Mouse (Mus musculus) limb, embryonic 13.5 days (tissue): ENCODE data around the gene Cyba. TPM values are rescaled to one million over a fixed set of nuclear protein-coding genes. Genes with fewer than 3 reads are reported as not detected.

ENCODE experiments used
- ATAC-seq: fragments of 200-750 bp; cut with Nextera tagmentation; 2 replicates; pipeline ENCODE4 v1.8.0; 2017; ENCODE audit warnings: low read depth, moderate number of reproducible peaks, moderate TSS enrichment; ENCODE audit not compliant: low FRiP score
- H3K27ac ChIP-seq: fragments of 300-500 bp; sonication (generic); 2 replicates; pipeline ENCODE4 v1.5.1; 2015; ENCODE audit warnings: inconsistent platforms, mild to moderate bottlenecking, moderate library complexity
- H3K27me3 ChIP-seq: fragments of 300-500 bp; sonication (generic); 2 replicates; pipeline ENCODE4 v1.6.1; 2015; ENCODE audit warnings: mild to moderate bottlenecking, inconsistent platforms
- H3K36me3 ChIP-seq: fragments of 300-500 bp; sonication (generic); 2 replicates; pipeline ENCODE4 v1.6.1; 2015; ENCODE audit warnings: inconsistent platforms, mild to moderate bottlenecking, moderate library complexity
- H3K4me1 ChIP-seq: fragments of 300-500 bp; sonication (generic); 2 replicates; pipeline ENCODE4 v1.6.1; 2015; ENCODE audit warnings: inconsistent platforms
- H3K4me2 ChIP-seq: fragments of 300-500 bp; sonication (generic); replicated peaks from 2 replicates; pipeline ENCODE4 v1.6.1; 2015; ENCODE audit warnings: inconsistent platforms, mild to moderate bottlenecking, moderate library complexity
- H3K4me3 ChIP-seq: fragments of 300-500 bp; sonication (generic); 2 replicates; pipeline ENCODE4 v1.5.1; 2015; ENCODE audit warnings: moderate library complexity, mild to moderate bottlenecking, inconsistent platforms
- H3K9ac ChIP-seq: fragments of 300-500 bp; sonication (generic); 2 replicates; pipeline ENCODE4 v1.6.1; 2015; ENCODE audit warnings: mild to moderate bottlenecking, inconsistent platforms
- H3K9me3 ChIP-seq: fragments of 300-500 bp; sonication (generic); 2 replicates; pipeline ENCODE4 v1.6.1; 2016; ENCODE audit warnings: inconsistent platforms
- WGBS: fragments of 180-500 bp; shearing (Covaris S2); methylation state at CpG from one replicate; pipeline ENCODE4 v1.1.7; 2015; 5-methylcytosine and 5-hydroxymethylcytosine counted together
- polyA plus RNA-seq: library from polyadenylated mRNA; unstranded; fragments of >200 nt; fragmentation: Nextera tagmentation; extraction: Ambion mirVana; gene quantifications from 2 replicates; pipeline ENCODE4 v1.2.1, GENCODE M21; 2015

Gene Cyba
- polyA plus RNA-seq, 1 experiment from 2014 or later: 144 TPM

DNA sequence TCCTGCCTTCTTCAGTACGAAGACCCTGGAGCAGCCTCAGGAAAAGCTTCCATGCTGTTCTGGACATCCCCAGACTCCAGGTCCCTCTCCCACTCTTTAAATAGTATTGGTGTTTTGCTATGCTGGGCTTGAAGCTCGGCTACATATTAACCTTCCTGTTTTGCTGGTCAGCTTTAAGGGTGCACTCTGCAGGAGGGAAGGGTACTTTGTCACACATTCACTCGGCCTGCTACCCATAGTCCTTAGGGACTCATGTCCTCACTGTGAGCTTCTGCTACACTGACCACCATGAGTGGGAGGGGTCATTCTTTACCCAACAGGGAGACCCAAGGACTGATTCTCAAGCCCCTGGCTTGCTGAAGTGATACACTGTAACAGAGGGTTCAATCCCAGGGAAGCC lies 2.1 kb downstream of the Cyba start:
- Histone ChIP-seq H3K27ac (no peak overlapping the region), H3K9me3 (no peaks in the 10 kb centered on the region), H3K4me1 (peaks cover 22% of the 10 kb centered on the region), H3K9ac (no peak overlapping the region), H3K4me3 (no peak overlapping the region), H3K36me3 (peaks cover 30% of the 10 kb centered on the region), H3K27me3 (no peaks in the 10 kb centered on the region), H3K4me2 (no peak overlapping the region)
- no peak for ATAC-seq
- 79% methylated on average over 3 of the region's 3 CpGs for WGBS

DNA sequence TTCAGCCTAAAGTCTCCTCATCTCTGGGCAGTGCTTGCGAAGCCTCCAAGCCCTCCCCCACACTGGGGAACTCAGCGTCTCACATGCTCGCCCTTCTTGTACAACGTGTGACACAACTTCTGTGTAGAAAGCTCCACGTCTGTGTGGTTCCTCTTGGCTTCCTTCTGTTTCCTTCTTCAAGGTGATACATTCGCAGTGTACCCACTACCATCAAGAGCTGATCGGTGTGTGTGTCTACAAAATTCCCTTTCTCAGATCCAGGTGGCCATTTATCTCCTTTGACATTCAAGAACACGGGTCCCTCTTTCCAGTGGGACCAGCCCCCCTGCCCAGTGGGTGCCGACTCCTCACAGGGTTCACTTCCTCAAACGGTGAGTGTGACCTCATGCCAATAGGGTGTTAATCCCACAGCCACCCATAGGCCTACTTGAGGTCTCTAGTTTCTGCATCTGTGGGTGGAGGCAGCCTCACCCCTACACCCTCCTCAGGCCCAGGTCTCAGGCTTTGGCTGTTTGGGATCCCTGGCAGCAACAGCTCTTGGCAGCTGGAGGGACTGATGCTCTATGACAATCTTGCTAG lies 2.6 kb downstream of the Cyba start:
- Histone ChIP-seq H3K9me3 (no peaks in the 10 kb centered on the region), H3K27me3 (no peaks in the 10 kb centered on the region), H3K36me3 (peaks cover 30% of the 10 kb centered on the region), H3K4me2 (no peak overlapping the region), H3K4me1 (peaks cover 22% of the 10 kb centered on the region), H3K27ac (no peak overlapping the region), H3K4me3 (no peak overlapping the region), H3K9ac (no peak overlapping the region)
- no peak for ATAC-seq
- WGBS: 83% methylated on average over 10 of the region's 10 CpGs

DNA sequence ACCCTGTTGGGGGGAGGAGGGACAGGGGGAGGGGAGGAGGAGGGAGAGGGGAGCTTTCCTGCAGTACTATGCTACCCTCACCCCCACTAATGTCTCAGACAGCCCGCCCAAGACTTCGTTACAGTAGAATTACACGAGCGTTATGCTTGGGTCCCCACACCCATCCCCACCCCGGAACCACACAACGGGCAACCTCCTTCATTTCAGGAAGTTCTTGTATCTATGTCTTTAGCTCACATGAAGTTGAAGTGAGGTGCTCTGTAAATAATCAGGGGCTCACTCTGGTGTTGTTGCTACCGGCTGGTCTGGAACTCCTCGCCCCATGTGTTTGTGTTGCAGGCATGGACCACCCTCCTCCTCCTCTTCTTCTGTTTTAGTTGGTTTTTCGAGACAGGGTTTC lies 4.6 kb downstream of the Cyba start:
- Histone ChIP-seq H3K4me1 (peaks cover 20% of the 10 kb centered on the region), H3K27ac (no peak overlapping the region), H3K9me3 (no peaks in the 10 kb centered on the region), H3K9ac (no peak overlapping the region), H3K27me3 (no peaks in the 10 kb centered on the region), H3K4me2 (no peak overlapping the region), H3K4me3 (no peak overlapping the region), H3K36me3 (peaks cover 21% of the 10 kb centered on the region)
- no peak for ATAC-seq
- 90% methylated on average over 9 of the region's 9 CpGs for WGBS

DNA sequence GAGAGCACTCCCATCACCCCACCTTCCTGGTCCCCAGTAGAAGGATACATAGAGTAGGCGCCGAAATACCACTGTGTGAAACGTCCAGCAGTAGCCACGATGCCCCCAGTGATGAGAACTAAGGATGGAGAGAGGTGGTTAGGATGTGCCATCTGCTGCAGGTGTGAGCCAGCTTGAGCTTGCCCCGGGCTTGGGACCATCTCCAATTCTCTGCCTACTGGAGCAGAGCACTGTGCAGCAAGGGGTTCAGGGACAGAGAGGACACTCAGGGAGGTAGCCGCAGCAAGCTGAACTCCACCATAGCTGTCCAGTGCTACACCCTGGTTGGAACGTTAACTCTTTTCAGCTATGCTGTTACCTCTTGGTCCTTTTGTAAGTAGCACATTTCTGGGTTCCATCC lies 5.1 kb downstream of the Cyba start:
- no peaks in the 10 kb centered on the region for H3K9me3 ChIP-seq
- H3K27me3 ChIP-seq: no peaks in the 10 kb centered on the region
- H3K4me1 ChIP-seq: peaks cover 15% of the 10 kb centered on the region
- no peak overlapping the region for H3K27ac ChIP-seq
- ATAC-seq: no peak
- no peak overlapping the region for H3K4me2 ChIP-seq
- no peak overlapping the region for H3K4me3 ChIP-seq
- 93% methylated on average over 7 of the region's 7 CpGs for WGBS
- H3K36me3 ChIP-seq: peaks cover 21% of the 10 kb centered on the region
- H3K9ac ChIP-seq: no peak overlapping the region

- 72% methylated on average over 9 of the region's 9 CpGs for WGBS
- Histone ChIP-seq H3K4me1 (peaks cover under 1% of the 10 kb centered on the region; the same call in 1 of the 2 replicates), H3K27me3 (no peaks in the 10 kb centered on the region), H3K36me3 (peaks cover 21% of the 10 kb centered on the region), H3K4me3 (no peak overlapping the region), H3K9me3 (no peaks in the 10 kb centered on the region), H3K9ac (no peak overlapping the region), H3K4me2 (no peak overlapping the region), H3K27ac (no peak overlapping the region)
- no peak for ATAC-seq
These were observed 6.6 kb downstream of the Cyba start for GRCm38 (mm10) chr8:122426145-122426544.

DNA sequence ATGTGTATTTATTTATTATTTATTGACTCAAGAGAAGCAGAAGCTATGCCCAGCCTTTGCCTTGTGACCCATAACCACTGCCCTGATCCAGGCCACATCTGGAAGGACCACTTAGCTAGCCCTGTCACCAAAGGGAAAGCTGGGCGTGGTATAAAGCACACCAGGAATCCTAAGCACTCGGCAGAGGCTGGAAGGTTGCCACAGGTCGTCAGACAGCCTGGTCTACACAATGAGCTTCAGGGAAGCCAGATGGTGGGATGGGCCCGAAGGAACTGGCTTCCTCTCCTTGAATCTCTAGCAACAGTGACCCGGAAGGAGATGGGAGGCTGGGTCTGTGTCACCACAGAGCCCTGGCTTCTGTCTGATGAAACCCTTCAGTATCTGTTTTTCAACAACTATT lies 9.1 kb downstream of the Cyba start:
- no peaks in the 10 kb centered on the region for H3K9me3 ChIP-seq
- no peak for ATAC-seq
- no peak overlapping the region for H3K9ac ChIP-seq
- peaks cover 29% of the 10 kb centered on the region for H3K36me3 ChIP-seq
- WGBS: 42% methylated on average over 5 of the region's 5 CpGs
- H3K27me3 ChIP-seq: no peaks in the 10 kb centered on the region
- no peak overlapping the region for H3K4me3 ChIP-seq
- no peak overlapping the region for H3K27ac ChIP-seq
- no peak overlapping the region for H3K4me2 ChIP-seq
- H3K4me1 ChIP-seq: no peaks in the 10 kb centered on the region

- no peak overlapping the region for H3K4me3 ChIP-seq
- H3K9ac ChIP-seq: no peak overlapping the region
- H3K4me2 ChIP-seq: no peak overlapping the region
- no peaks in the 10 kb centered on the region for H3K4me1 ChIP-seq
- H3K27me3 ChIP-seq: no peaks in the 10 kb centered on the region
- ATAC-seq: no peak
- H3K36me3 ChIP-seq: peaks cover 34% of the 10 kb centered on the region
- WGBS: 85% methylated on average over 24 of the region's 24 CpGs
- no peak overlapping the region for H3K27ac ChIP-seq
- H3K9me3 ChIP-seq: no peaks in the 10 kb centered on the region
These were observed 9.5 kb downstream of the Cyba start for GRCm38 (mm10) chr8:122423217-122423616.

- no peak within 1 kb of the TSS for H3K9ac ChIP-seq
- no peaks in the 10 kb centered on the region for H3K9me3 ChIP-seq
- 80% methylated on average over 14 of the region's 14 CpGs for WGBS
- no peaks in the 10 kb centered on the region for H3K27me3 ChIP-seq
- H3K4me2 ChIP-seq: no peak within 1 kb of the TSS
- H3K4me3 ChIP-seq: no peak within 1 kb of the TSS
- no peak within 1 kb of the TSS for H3K27ac ChIP-seq
- no peaks in the 10 kb centered on the region for H3K4me1 ChIP-seq
- ATAC-seq: no peak
- peaks cover 49% of the 10 kb centered on the region for H3K36me3 ChIP-seq
These were observed 11.2 kb downstream of the Cyba start, which contains the start of gene Il17c for GRCm38 (mm10) chr8:122421376-122422070. Il17c (plus strand) TSS chr8:122422020.

GRCm38 (mm10) chr8:122419881-122420555 lies 12.7 kb downstream of the Cyba start:
- H3K27me3 ChIP-seq: no peaks in the 10 kb centered on the region
- 70% methylated on average over 9 of the region's 9 CpGs for WGBS
- H3K9me3 ChIP-seq: no peaks in the 10 kb centered on the region
- no peak overlapping the region for H3K4me3 ChIP-seq
- H3K9ac ChIP-seq: peak overlapping the region; percentile 4; the same call in 1 of the 2 replicates
- H3K4me1 ChIP-seq: no peaks in the 10 kb centered on the region
- peaks cover 50% of the 10 kb centered on the region for H3K36me3 ChIP-seq
- no peak overlapping the region for H3K27ac ChIP-seq
- no peak overlapping the region for H3K4me2 ChIP-seq
- ATAC-seq: no peak

DNA sequence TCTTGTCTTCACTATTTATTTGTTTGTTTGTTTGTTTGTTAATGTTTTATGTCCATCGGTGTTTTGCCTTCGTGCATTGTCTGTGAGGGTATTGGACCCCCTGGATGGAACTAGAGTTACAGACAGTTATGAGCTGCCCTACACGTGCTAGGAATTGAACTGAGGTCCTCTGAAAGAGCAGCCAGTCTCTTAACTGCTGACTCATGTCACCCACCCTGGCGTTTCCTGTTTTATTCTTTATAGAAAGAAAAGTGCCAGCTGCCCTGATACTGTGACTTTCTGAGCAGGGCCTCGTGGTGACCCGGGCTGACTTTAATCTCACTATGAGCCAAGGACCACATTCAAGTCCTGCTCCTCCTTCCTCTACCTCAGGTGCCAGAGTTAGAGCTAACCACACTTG lies 17.2 kb downstream of the Cyba start:
- Histone ChIP-seq H3K4me1 (no peaks in the 10 kb centered on the region), H3K36me3 (peaks cover 87% of the 10 kb centered on the region), H3K4me2 (no peak overlapping the region), H3K9me3 (no peaks in the 10 kb centered on the region), H3K9ac (no peak overlapping the region), H3K27me3 (no peaks in the 10 kb centered on the region), H3K27ac (no peak overlapping the region), H3K4me3 (no peak overlapping the region)
- ATAC-seq: no peak
- 88% methylated on average over 6 of the region's 6 CpGs for WGBS

GRCm38 (mm10) chr8:122414311-122414710 lies 18.4 kb downstream of the Cyba start:
- Histone ChIP-seq H3K9ac (no peak overlapping the region), H3K36me3 (peaks cover 98% of the 10 kb centered on the region), H3K4me1 (no peaks in the 10 kb centered on the region), H3K4me2 (no peak overlapping the region), H3K27ac (no peak overlapping the region), H3K9me3 (no peaks in the 10 kb centered on the region), H3K4me3 (no peak overlapping the region), H3K27me3 (no peaks in the 10 kb centered on the region)
- ATAC-seq: no peak
- WGBS: 88% methylated on average over 9 of the region's 9 CpGs

DNA sequence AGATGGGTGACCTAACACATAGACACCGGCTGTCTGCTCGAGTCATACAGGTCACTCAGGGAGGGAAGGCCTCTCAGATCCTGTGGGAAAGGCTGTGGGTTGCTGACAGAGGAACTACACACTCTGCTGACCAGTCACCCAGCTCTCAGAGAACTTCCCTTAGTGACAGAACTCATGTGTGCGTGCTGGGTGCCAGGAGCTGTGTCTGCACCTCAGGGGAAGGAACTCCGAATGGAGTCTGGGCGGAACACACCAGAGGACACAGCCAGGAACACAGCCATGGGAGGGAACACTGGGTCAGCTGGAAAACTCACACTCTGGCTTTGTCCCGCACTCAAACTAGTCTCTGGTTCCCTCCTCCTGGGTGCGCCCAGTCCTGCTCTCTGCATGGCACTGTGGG lies 25.1 kb downstream of the Cyba start:
- H3K9ac ChIP-seq: no peak overlapping the region
- WGBS: 95% methylated on average over 7 of the region's 7 CpGs
- no peak overlapping the region for H3K4me3 ChIP-seq
- H3K9me3 ChIP-seq: no peaks in the 10 kb centered on the region
- H3K27ac ChIP-seq: no peak overlapping the region
- H3K4me1 ChIP-seq: no peaks in the 10 kb centered on the region
- ATAC-seq: no peak
- H3K27me3 ChIP-seq: no peaks in the 10 kb centered on the region
- H3K4me2 ChIP-seq: no peak overlapping the region
- H3K36me3 ChIP-seq: peaks cover 99% of the 10 kb centered on the region
